Comparison of ENCODE assay signal across 16 mouse cellular contexts in the genomic region with DNA sequence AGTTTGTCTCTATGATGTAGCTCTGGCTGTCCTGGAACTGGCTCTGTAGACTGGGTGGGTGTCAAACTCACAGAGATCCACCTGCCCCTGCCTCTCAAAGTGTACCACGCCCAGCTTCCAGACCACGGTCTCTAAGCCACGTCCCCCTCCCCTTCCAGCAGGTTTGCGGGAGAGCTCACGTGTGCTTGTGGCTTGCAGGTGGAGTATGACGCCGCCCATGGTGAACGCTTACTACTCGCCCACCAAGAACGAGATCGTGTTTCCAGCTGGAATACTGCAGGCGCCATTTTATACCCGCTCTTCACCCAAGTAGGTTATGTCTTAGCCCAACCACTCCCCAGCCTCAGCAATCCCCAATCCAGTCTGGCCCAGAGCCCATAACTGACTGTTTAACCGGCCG.
"Had no signal": no experiment of that assay in that cellular context is flagged by ENCODE, and none has a peak within 500 bp of the region (broad histone marks: within the 10 kb centered on the region; RNA-seq: fewer than 3 reads in every experiment).

No protein-coding gene starts in this region.

- H3K27me3 ChIP-seq: neural tube, embryonic 12.5 days; neural tube, embryonic 13.5 days; neural tube, embryonic 15.5 days; stomach, embryonic 15.5 days had no signal

- H3K27ac ChIP-seq: neural tube, embryonic 12.5 days; neural tube, embryonic 13.5 days; neural tube, embryonic 15.5 days; stomach, embryonic 15.5 days; stomach, postnatal 0 days had no signal

- H3K4me3 ChIP-seq: neural tube, embryonic 12.5 days; neural tube, embryonic 13.5 days; neural tube, embryonic 15.5 days; stomach, embryonic 15.5 days had no signal

- DNase-seq: retina, postnatal 1 day; right cerebral cortex, adult 18-20 months; right cerebral cortex, postnatal 14 days; right cerebral cortex, postnatal 25 days; spleen, adult 18-20 months; thymus, adult 18-20 months; thymus, adult 2 months; thymus, postnatal 14 days; thymus, postnatal 25 days; thymus, postnatal 36 days; thymus, postnatal 4 days had no signal

- H3K9ac ChIP-seq: neural tube, embryonic 12.5 days; neural tube, embryonic 13.5 days; neural tube, embryonic 15.5 days; stomach, embryonic 15.5 days had no signal

- H3K4me1 ChIP-seq: neural tube, embryonic 12.5 days; neural tube, embryonic 13.5 days; neural tube, embryonic 15.5 days had no signal
